Mouse (Mus musculus) retina, postnatal 1 day (tissue): ENCODE results near the gene Nwd1.
A peak's percentile ranks its signal among the peaks of the same experiment; 100 is the strongest.

Experiments
- DNase-seq: peaks from one replicate; pipeline ENCODE4 v3.0.0-alpha.2; 2012

The Nwd1 gene

GRCm38 (mm10) chr8:72716594-72716993, 70.1 kb downstream of the Nwd1 start:
- no peak for DNase-seq

GRCm38 (mm10) chr8:72720541-72720940, 74.0 kb downstream of the Nwd1 start:
- no peak for DNase-seq

- DNase-seq = peak; percentile 93
These were observed 76.5 kb downstream of the Nwd1 start, which contains the start of gene Sin3b for GRCm38 (mm10) chr8:72722769-72723650. Sin3b (plus strand) TSS chr8:72723285.

- DNase-seq = no peak
These were observed 77.1 kb downstream of the Nwd1 start for GRCm38 (mm10) chr8:72723651-72724001.

- no peak for DNase-seq
These were observed 82.1 kb downstream of the Nwd1 start for GRCm38 (mm10) chr8:72728636-72729035.

GRCm38 (mm10) chr8:72735001-72735400, 88.5 kb downstream of the Nwd1 start:
- no peak for DNase-seq

GRCm38 (mm10) chr8:72736868-72737267, 90.4 kb downstream of the Nwd1 start:
- no peak for DNase-seq

GRCm38 (mm10) chr8:72746061-72746460, 99.5 kb downstream of the Nwd1 start:
- DNase-seq = peak; percentile 62

GRCm38 (mm10) chr8:72749846-72750245, 103.3 kb downstream of the Nwd1 start:
- no peak for DNase-seq

GRCm38 (mm10) chr8:72750266-72750665, 103.8 kb downstream of the Nwd1 start:
- no peak for DNase-seq

- no peak for DNase-seq
These were observed 104.6 kb downstream of the Nwd1 start for GRCm38 (mm10) chr8:72751126-72751525.

- no peak for DNase-seq
These were observed 105.8 kb downstream of the Nwd1 start for GRCm38 (mm10) chr8:72752289-72752688.

- DNase-seq = no peak
These were observed 106.7 kb downstream of the Nwd1 start for GRCm38 (mm10) chr8:72753165-72753564.

- DNase-seq = no peak
These were observed 107.3 kb downstream of the Nwd1 start for GRCm38 (mm10) chr8:72753781-72754180.

GRCm38 (mm10) chr8:72756031-72756430, 109.5 kb downstream of the Nwd1 start:
- DNase-seq = no peak

- DNase-seq = no peak
These were observed 110.4 kb downstream of the Nwd1 start for GRCm38 (mm10) chr8:72756771-72757390.

- no peak for DNase-seq
These were observed 111.1 kb downstream of the Nwd1 start for GRCm38 (mm10) chr8:72757426-72758195.

GRCm38 (mm10) chr8:72758310-72758709, 111.8 kb downstream of the Nwd1 start:
- no peak for DNase-seq

GRCm38 (mm10) chr8:72760216-72760615, 113.7 kb downstream of the Nwd1 start:
- no peak for DNase-seq

GRCm38 (mm10) chr8:72761322-72762051, 115.0 kb downstream of the Nwd1 start, which contains the start of gene F2rl3:
F2rl3 (plus strand) TSS chr8:72761880.
- no peak for DNase-seq

- no peak for DNase-seq
These were observed 115.8 kb downstream of the Nwd1 start for GRCm38 (mm10) chr8:72762306-72762705.

- no peak for DNase-seq
These were observed 119.2 kb downstream of the Nwd1 start for GRCm38 (mm10) chr8:72765696-72766095.

GRCm38 (mm10) chr8:72766777-72767176, 120.3 kb downstream of the Nwd1 start:
- DNase-seq = no peak
